ENCODE assay signal across 18 mouse cellular contexts in genomic region chr19:36610309-36610708, GRCm38 (mm10). TPM values are rescaled to one million over a fixed set of nuclear protein-coding genes. Genes with fewer than 3 reads are reported as not detected.
DNase-seq lines count a peak whose midpoint lies in the region; ATAC-seq and TF ChIP-seq lines count a peak whose summit lies in the region.
"Had no signal": no experiment of that assay in that cellular context is flagged by ENCODE, and none has a peak within 500 bp of the region (broad histone marks: within the 10 kb centered on the region; RNA-seq: fewer than 3 reads in every experiment).

No protein-coding gene starts in this region.

- H3K36me3 ChIP-seq in MEL (ENCODE audit: control insufficient read depth in 1 of 2, insufficient read depth in 2 of 2, low read length in 2 of 2): no peaks in the 10 kb centered on the region
- H3K36me3 ChIP-seq in liver, embryonic 12.5 days: no peaks in the 10 kb centered on the region
- no peaks in the 10 kb centered on the region for H3K36me3 ChIP-seq in liver, embryonic 16.5 days (ENCODE audit: control insufficient read depth, insufficient read depth)
- no peaks in the 10 kb centered on the region for H3K36me3 ChIP-seq in heart, adult 2 months (ENCODE audit: control insufficient read depth, insufficient read depth, low read length)
- H3K36me3 ChIP-seq: embryonic facial prominence, embryonic 12.5 days had no signal

- no peak for TF ChIP-seq CTCF in MEL (IDR thresholded peaks at IDR 0.05 in 2 of 3, conservative IDR thresholded peaks at IDR 0.05 in 1 of 3; ENCODE audit: control insufficient read depth in 1 of 3, insufficient read depth in 1 of 3, low read depth in 2 of 3, low read length in 3 of 3, poor library complexity in 1 of 3, severe bottlenecking in 1 of 3)
- TF ChIP-seq CTCF in heart, adult 2 months (IDR thresholded peaks at IDR 0.05): no peak

- peak; percentile 98 for ATAC-seq in liver, embryonic 12.5 days
- ATAC-seq in liver, embryonic 16.5 days (ENCODE audit: low read depth): peak; percentile 92
- ATAC-seq: forebrain, embryonic 16.5 days had no signal

- DNase-seq in MEL (ENCODE audit: low read depth, low spot score): peak; percentile 82
- DNase-seq in c-Kit-positive CD71-positive TER-119-positive erythroid progenitor cells, embryonic 14.5 days (ENCODE audit: low spot score): peak; percentile 29
- no peak for DNase-seq in spleen, postnatal 10 days (ENCODE audit: low spot score in 2 of 2)
- DNase-seq in layer of hippocampus, adult 11-12 months (ENCODE audit: low spot score): no peak
- DNase-seq in heart, adult 2 months: no peak
- DNase-seq in adrenal gland, adult 18-20 months (ENCODE audit: low spot score in 2 of 2): no peak
- DNase-seq: adrenal gland, adult 8-10 months; cerebellum, adult 18-20 months; cerebellum, adult 9-11 months; cerebellum, postnatal 36 days; gastrocnemius, postnatal 10 days; heart, postnatal 36 days had no signal

- no peaks in the 10 kb centered on the region for H3K27me3 ChIP-seq in MEL (ENCODE audit: control insufficient read depth in 1 of 2, insufficient read depth in 2 of 2, low read length in 2 of 2)
- no peaks in the 10 kb centered on the region for H3K27me3 ChIP-seq in liver, embryonic 12.5 days (replicated peaks)
- H3K27me3 ChIP-seq in liver, embryonic 16.5 days (ENCODE audit: control insufficient read depth, insufficient read depth, low read depth, low read length): no peaks in the 10 kb centered on the region
- no peaks in the 10 kb centered on the region for H3K27me3 ChIP-seq in heart, adult 2 months (ENCODE audit: control insufficient read depth, insufficient read depth, low read length)
- H3K27me3 ChIP-seq: embryonic facial prominence, embryonic 12.5 days; heart, embryonic 13.5 days; hindbrain, embryonic 15.5 days had no signal

- WGBS in liver, embryonic 12.5 days (ENCODE audit: insufficient replicate concordance): 11% methylated on average over 2 of the region's 2 CpGs
- 20% methylated on average over 2 of the region's 2 CpGs for WGBS in liver, embryonic 16.5 days (ENCODE audit: insufficient replicate concordance)
- 68% methylated on average over 2 of the region's 2 CpGs for WGBS in heart, adult 2 months

- no peak for TF ChIP-seq RAD21 in MEL (IDR thresholded peaks at IDR 0.05; ENCODE audit: low read depth, low read length)

- no peak overlapping the region for H3K9ac ChIP-seq in MEL (ENCODE audit: control insufficient read depth, low read depth, low read length, poor library complexity, severe bottlenecking)
- H3K9ac ChIP-seq in liver, embryonic 12.5 days: no peak overlapping the region
- H3K9ac ChIP-seq in liver, embryonic 16.5 days (ENCODE audit: low read depth, low read length): no peak overlapping the region
- no peak overlapping the region for H3K9ac ChIP-seq in heart, adult 2 months (ENCODE audit: low read depth, low read length)
- H3K9ac ChIP-seq: embryonic facial prominence, embryonic 12.5 days; heart, embryonic 13.5 days; hindbrain, embryonic 15.5 days had no signal

- H3K4me1 ChIP-seq in MEL (ENCODE audit: control insufficient read depth in 1 of 2, insufficient read depth in 2 of 2, low read length in 2 of 2): peaks cover 0 to 4% of the 10 kb centered on the region in 2 experiments; a peak in 1 of 4 replicates
- H3K4me1 ChIP-seq in liver, embryonic 12.5 days: peaks cover 15% of the 10 kb centered on the region
- H3K4me1 ChIP-seq in liver, embryonic 16.5 days (ENCODE audit: control insufficient read depth, low read depth, low read length): no peaks in the 10 kb centered on the region; the same call in 1 of the 2 replicates
- no peaks in the 10 kb centered on the region; the same call in 1 of the 2 replicates for H3K4me1 ChIP-seq in heart, adult 2 months (ENCODE audit: control insufficient read depth, insufficient read depth, low read length)
- H3K4me1 ChIP-seq: embryonic facial prominence, embryonic 12.5 days; heart, embryonic 13.5 days; hindbrain, embryonic 15.5 days had no signal

- H3K4me2 ChIP-seq in liver, embryonic 12.5 days: peak overlapping the region; percentile 29
- no peak overlapping the region for H3K4me2 ChIP-seq in liver, embryonic 16.5 days (ENCODE audit: low read depth, low read length)
- H3K4me2 ChIP-seq: embryonic facial prominence, embryonic 12.5 days; heart, embryonic 13.5 days; hindbrain, embryonic 15.5 days had no signal

- H3K79me2 ChIP-seq in MEL (ENCODE audit: control insufficient read depth, insufficient read depth, low read length, poor library complexity): no peaks in the 10 kb centered on the region
- no peaks in the 10 kb centered on the region for H3K79me2 ChIP-seq in heart, adult 2 months (replicated peaks; ENCODE audit: control insufficient read depth, insufficient read depth, low read length)

- TF ChIP-seq POLR2A in MEL (IDR thresholded peaks at IDR 0.05; ENCODE audit: control insufficient read depth in 1 of 2, insufficient read depth in 1 of 2, low read depth in 1 of 2, low read length in 2 of 2, poor library complexity in 1 of 2): no peak
- no peak for TF ChIP-seq POLR2A in heart, adult 2 months (IDR thresholded peaks at IDR 0.05; ENCODE audit: insufficient read depth, low read depth, low read length)

- TF ChIP-seq EP300 in MEL (IDR thresholded peaks at IDR 0.05; ENCODE audit: low read depth in 1 of 2, low read length in 2 of 2): peak; percentile 79 to 82
- TF ChIP-seq EP300 in heart, adult 2 months (IDR thresholded peaks at IDR 0.05; ENCODE audit: insufficient read depth, low read depth, low read length): no peak

- 0 out of 2 replicates have a peak overlapping the region, but pooled peaks have one; percentile 8 for H3K27ac ChIP-seq in MEL (ENCODE audit: control insufficient read depth, low read depth, low read length)
- H3K27ac ChIP-seq in liver, embryonic 12.5 days: peak overlapping the region; percentile 72
- H3K27ac ChIP-seq in liver, embryonic 16.5 days (ENCODE audit: low read length): no peak overlapping the region
- no peak overlapping the region for H3K27ac ChIP-seq in heart, adult 2 months
- H3K27ac ChIP-seq: embryonic facial prominence, embryonic 12.5 days; heart, embryonic 13.5 days; hindbrain, embryonic 15.5 days had no signal

- intact Hi-C loops in heart, adult 2 months (cut with DNase I): loop anchor here (5.0 kb wide), 1 partner anchor 47 kb away; no protein-coding TSS in a partner anchor

- H3K4me3 ChIP-seq in MEL (ENCODE audit: control insufficient read depth in 1 of 2, insufficient read depth in 1 of 2, low read depth in 2 of 2, low read length in 2 of 2): no peak overlapping the region
- H3K4me3 ChIP-seq in liver, embryonic 12.5 days: no peak overlapping the region
- H3K4me3 ChIP-seq in liver, embryonic 16.5 days (ENCODE audit: low read depth, low read length): no peak overlapping the region
- no peak overlapping the region for H3K4me3 ChIP-seq in heart, adult 2 months
- H3K4me3 ChIP-seq: embryonic facial prominence, embryonic 12.5 days; heart, embryonic 13.5 days; hindbrain, embryonic 15.5 days had no signal

- H3K9me3 ChIP-seq in MEL (replicated peaks; ENCODE audit: insufficient read depth, low read length): no peaks in the 10 kb centered on the region
- H3K9me3 ChIP-seq in liver, embryonic 12.5 days (replicated peaks): no peaks in the 10 kb centered on the region
- no peaks in the 10 kb centered on the region for H3K9me3 ChIP-seq in liver, embryonic 16.5 days (replicated peaks; ENCODE audit: control insufficient read depth, low read length)
- H3K9me3 ChIP-seq: embryonic facial prominence, embryonic 12.5 days; heart, embryonic 13.5 days; hindbrain, embryonic 15.5 days had no signal

TF ChIP-seq in MEL, 35 proteins besides CTCF, POLR2A, EP300 and RAD21:
- TF ChIP-seq TAL1 (IDR thresholded peaks at IDR 0.05; ENCODE audit: low read length) (peak; percentile 87), TCF12 (IDR thresholded peaks at IDR 0.05; ENCODE audit: low read depth, low read length) (peak; percentile 85), BHLHE40 (IDR thresholded peaks at IDR 0.05; ENCODE audit: borderline replicate concordance, low read depth, low read length) (peak; percentile 69; the same call in 1 of the 2 replicates), ETS1 (IDR thresholded peaks at IDR 0.05; ENCODE audit: low read depth, low read length) (peak; percentile 73), RCOR1 (IDR thresholded peaks at IDR 0.05; ENCODE audit: low read depth, low read length) (peak; percentile 20; the same call in 1 of the 2 replicates), MXI1 (IDR thresholded peaks at IDR 0.05; ENCODE audit: low read depth, low read length) (no peak), E2F4 (IDR thresholded peaks at IDR 0.05; ENCODE audit: borderline replicate concordance, low read depth, low read length) (no peak), GATA1 (IDR thresholded peaks at IDR 0.05; ENCODE audit: low read depth, low read length) (peak; percentile 76)

RNA-seq across cellular contexts. Expression of gene Hectd2, which starts 55.9 kb away (rescaled TPM):
- total RNA-seq in MEL (2012; rRNA removed): 0.12 and 0.39 TPM in 2 replicates
- polyA plus RNA-seq in MEL (2012; ENCODE audit: insufficient read depth in 1 of 2, insufficient read length in 2 of 2, low read depth in 1 of 2, low replicate concordance in 2 of 2, missing spikeins in 1 of 2): 1 to 10 TPM in 1 of 2 experiments, not detected in 1; 2.0 TPM
- polyA plus RNA-seq in liver, embryonic 12.5 days (2016; fragmentation: Nextera tagmentation; extraction: Ambion mirVana): 0.82 and 0.96 TPM in 2 replicates
- polyA plus RNA-seq in liver, embryonic 16.5 days (2015; fragmentation: Nextera tagmentation; extraction: Ambion mirVana): 0.43 and 0.48 TPM in 2 replicates
- 1 to 10 TPM; 1.8 to 2.1 TPM for total RNA-seq in heart, adult 2 months (2021)
- polyA plus RNA-seq in heart, adult 2 months (2012; rRNA removed): 0.82 and 1.7 TPM in 2 replicates
- 1 to 10 TPM; 1.4 to 2.7 TPM for total RNA-seq in adrenal gland, adult 18-20 months (2021)

Comparison
In these comparisons a context has a peak if more than half of its experiments do, and no peak if none do; other contexts are left out.
1. H3K27ac ChIP-seq: peak in MEL (single experiment) and liver, embryonic 12.5 days (single experiment); none in liver, embryonic 16.5 days (single experiment) and heart, adult 2 months (single experiment).
2. DNase-seq: peak in MEL (single experiment) and c-Kit-positive CD71-positive TER-119-positive erythroid progenitor cells, embryonic 14.5 days (single experiment); none in spleen, postnatal 10 days (0 of 2), layer of hippocampus, adult 11-12 months (single experiment), heart, adult 2 months (0 of 2) and adrenal gland, adult 18-20 months (0 of 2).